Mouse (Mus musculus): Measurements from ENCODE around the gene Ccr9. TPM values are rescaled to one million over a fixed set of nuclear protein-coding genes. Genes with fewer than 3 reads are reported as not detected.

Gene Ccr9
- polyA plus RNA-seq, 2 experiments from 2014 or later = 15.3 to 36.5 TPM

DNA sequence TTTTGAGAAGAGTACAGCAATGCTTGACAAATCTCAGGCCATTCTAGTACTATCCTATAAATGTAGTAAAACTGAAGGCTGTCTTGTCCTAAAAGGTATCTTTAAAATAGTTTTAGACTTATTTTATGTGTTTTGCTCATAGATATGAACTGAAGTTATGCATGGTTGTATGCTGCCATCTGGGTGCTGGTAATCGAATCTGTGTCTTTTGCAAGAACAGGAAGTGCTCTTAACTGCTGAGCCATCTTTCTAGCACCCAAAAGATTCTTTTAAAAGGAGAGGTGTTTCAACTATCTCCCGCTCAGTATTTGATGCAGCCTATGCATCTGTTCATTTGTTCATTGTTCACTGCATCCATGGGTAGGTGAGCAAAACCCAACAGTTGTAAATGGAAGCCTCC is 127.0 kb downstream of the Ccr9 start:
- peak; percentile 15 for ATAC-seq

DNA sequence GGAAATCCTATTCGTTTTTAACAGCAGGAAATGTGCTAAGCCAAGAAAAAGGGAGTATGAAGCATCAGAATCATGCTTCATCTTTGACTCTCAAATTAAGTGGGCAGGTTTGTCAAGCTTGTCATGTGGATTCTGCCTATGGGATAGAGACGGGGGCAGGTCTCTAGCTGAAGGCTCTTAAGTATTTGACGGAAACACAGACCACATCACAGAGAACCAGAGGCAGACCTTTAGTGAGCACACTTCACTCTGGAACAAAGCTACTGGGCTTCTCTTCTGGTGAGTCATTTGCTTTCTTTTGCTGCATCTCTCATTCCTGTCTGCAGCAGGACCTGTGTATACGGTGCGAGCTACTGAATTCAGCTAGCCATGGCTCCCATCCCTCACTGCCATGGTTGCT is 128.0 kb downstream of the Ccr9 start, which contains the start of gene Cxcr6:
Cxcr6 (plus strand) TSS at position 209 of the 400 bp plus-strand sequence.
- ATAC-seq = peak; percentile 78

DNA sequence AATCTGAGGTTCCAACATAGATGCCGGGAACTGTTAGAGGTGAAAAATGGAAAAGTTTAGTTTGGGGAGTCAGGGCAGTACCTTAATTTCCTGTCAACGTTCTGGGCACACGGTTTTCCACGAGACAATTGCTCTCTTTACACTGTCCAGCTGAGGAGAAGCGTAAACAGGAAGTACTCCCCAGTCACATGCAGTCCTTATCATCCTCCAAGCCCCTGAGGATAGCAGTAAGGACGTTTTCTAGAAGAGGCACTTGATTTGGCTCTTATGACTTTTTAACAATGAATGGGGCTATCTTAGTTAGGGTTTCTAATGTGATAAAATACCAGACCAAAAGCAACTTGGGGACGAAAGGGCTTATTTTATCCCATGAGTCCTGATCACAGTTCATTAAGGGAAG is 130.3 kb downstream of the Ccr9 start:
- ATAC-seq = no peak

DNA sequence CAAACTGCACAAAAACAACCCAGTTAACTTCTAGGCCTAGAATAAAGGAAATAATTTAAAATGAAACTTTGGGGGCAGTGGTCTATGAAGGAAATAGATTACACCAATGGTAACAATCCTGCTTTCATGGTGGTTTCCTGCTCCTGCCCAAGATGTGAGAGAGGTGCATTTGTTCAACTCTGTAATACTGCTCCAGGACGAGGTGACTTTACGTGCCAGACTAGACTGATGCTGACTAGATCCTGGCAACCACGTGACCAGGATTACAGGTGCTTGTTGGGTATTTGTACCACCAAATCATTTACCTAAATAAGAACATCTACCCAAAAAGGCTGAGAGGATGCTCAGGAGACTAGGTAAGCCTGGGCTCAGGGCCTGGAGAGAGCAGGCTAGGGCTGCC is 133.6 kb downstream of the Ccr9 start:
- ATAC-seq = peak; percentile 33

DNA sequence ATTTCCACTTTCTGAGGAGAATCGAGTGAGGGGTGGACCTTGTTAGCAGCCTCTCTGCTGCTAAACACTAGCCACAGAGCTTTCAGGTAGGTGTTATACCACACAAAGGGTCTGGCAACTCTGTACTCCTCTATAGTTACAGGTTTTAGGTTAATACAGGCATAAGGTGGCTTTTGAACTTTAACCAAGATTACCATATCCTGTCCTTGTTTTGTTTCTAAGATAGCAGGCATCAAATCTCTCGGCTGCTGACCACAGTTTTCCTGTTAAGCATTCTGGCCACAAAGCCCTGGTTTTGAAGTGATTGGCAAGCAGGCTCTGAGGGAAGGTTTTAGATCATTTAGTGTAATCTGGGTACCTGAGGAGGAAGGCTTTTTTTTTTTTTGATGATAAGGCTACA is 136.1 kb downstream of the Ccr9 start:
- ATAC-seq = peak; percentile 80

DNA sequence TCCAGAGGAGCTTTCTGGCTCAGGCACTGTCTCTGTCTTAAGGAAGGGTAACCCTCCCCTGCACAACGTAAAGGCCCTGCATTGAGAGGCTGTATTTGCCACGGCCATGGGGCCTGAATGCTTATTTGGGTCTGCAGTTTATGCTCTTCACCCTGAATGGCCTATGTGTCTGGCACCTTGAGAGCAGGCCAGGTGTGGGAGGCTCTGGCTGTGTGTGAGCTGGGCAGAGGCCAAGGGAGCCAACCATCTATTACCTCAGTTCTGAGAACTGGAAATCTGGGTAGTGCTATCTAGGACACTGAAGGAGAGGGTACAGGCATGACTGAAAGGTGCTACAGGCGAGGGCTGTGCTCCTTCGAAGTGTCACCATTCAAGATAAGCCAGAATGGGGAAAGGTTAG is 136.6 kb downstream of the Ccr9 start:
- no peak for ATAC-seq

DNA sequence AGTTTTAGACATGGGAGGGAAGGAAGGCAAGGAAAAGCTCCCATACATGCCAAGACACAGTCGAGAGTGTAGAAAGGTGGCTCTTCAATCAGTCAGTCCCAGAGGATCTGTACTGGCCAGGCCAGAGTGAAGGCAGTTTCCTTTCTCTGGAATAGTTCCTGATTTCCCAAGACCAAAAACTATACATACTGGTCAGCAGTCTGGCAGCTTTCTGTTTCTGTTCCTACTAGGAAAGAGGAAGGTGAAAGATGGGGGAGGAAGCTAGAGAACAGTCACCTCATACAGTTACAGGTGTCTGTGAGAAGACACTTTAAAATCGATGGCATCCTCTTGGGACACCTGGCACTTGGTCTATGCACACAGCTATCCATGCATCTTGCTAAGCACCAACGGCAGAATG is 137.2 kb downstream of the Ccr9 start:
- ATAC-seq = no peak

DNA sequence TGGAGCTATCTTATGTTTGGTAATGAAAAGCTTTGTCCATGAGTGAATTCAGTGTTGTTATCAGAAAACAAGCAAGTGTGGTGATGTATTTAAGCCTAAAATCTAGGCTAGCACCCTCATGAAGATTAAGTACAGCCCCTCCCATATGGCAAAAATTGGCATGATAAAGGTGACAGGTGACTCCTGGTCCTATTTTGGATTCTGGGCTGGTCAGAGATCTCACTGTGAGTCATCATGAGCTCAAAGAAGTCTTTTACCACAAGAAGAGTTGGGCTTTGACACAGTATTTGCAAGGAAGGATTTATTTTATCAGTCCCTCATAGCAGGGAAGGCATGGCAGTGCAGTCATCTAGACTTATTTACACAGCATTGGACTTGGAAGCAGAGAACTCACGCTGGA is 137.8 kb downstream of the Ccr9 start:
- ATAC-seq = no peak

DNA sequence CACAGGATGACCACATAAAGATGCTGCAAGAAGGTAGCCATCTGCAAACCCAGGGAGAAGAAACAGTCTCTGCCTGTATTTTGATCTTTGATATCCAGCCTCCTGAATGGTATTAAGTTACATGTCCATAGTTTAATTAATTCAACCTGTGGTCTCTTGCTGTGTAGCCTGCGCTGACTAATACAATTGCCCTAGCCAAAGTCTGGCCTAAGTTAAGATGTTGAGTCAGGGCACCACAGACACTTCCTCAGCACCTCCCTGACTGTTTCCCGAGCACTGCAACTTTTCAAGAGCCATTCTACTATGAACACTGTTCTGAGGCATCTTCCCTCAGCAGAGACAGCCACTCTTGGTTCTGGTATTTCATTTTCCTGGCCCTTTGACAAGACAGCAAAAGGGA is 140.4 kb downstream of the Ccr9 start:
- ATAC-seq = no peak

DNA sequence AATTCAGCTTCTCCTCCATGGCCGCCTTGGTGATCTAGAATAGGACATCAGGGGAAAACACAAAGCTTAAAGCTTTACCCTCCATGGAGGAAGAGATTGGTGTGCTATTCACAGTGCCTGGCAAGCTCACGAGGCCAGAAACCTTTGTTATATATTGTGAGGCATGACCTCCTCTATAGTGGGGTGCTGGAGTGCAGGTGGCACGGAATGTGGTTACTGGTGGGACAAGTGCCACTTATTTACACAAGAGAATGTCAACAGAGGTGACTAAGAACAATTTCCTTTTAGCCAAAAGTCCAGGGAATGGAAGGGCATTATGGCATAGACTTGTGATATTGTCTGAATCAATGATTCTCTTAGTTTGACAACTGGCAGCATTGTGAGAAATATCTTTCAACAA is 148.4 kb downstream of the Ccr9 start:
- no peak for ATAC-seq

DNA sequence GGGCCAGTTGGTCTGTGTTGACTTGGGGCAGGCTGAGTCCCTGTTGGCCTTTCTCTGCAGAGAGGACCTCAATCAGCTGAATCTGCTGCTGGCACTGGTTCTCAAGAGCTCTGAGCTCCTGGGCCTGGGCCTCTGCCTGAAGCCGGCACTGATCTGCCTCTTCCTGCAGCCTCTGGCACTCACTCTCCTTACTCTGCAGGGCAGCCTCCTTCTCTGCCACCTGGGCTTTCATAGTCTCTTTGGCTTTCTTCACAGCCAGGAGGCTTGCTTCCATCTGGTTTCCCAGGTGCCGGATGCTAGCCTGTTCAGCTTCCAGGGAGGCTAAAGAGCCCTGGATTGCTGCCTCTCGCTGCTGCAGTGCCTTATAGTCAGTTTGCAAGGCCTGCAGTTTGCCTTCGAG is 150.7 kb downstream of the Ccr9 start:
- ATAC-seq = no peak

Other genes with a start within 250 kb of the Ccr9 start
- 10 to 100 TPM; 31.3 to 38.7 TPM for gene Limd1, start 199.7 kb upstream of the Ccr9 start, polyA plus RNA-seq (2017; shearing (Covaris generic))
- 10 to 100 TPM; 45.6 to 59.3 TPM for gene Sacm1l, start 148.7 kb upstream of the Ccr9 start, polyA plus RNA-seq (2017; shearing (Covaris generic))
- under 1 TPM; 0.47 to 0.83 TPM for gene Slc6a20b, start 45.9 kb upstream of the Ccr9 start, polyA plus RNA-seq (2017; shearing (Covaris generic))
- gene Slc6a20a, start 446 bp downstream of the Ccr9 start, polyA plus RNA-seq (2017; shearing (Covaris generic)) = under 1 TPM in 1 of 2 experiments, not detected in 1; 0.54 TPM
- 10 to 100 TPM; 51.1 to 71.1 TPM for gene Lztfl1, start 39.3 kb downstream of the Ccr9 start, polyA plus RNA-seq (2017; shearing (Covaris generic))
- gene Cxcr6, start 128.0 kb downstream of the Ccr9 start, polyA plus RNA-seq (2017; shearing (Covaris generic)) = 100 to 1,000 TPM; 117 to 287 TPM
- 10 to 100 TPM; 27.8 to 29.5 TPM for gene Fyco1, start 173.5 kb downstream of the Ccr9 start, polyA plus RNA-seq (2017; shearing (Covaris generic))
- under 1 TPM; 0.64 to 0.67 TPM for gene Xcr1, start 183.6 kb downstream of the Ccr9 start, polyA plus RNA-seq (2017; shearing (Covaris generic))

Data from activated CD4-positive, CD25-positive, alpha-beta regulatory T cell, adult 4 months (primary cell).